Mouse (Mus musculus) liver, embryonic 14.5 days (tissue): ENCODE results near the gene Gm20422.

Experiments
- CTCF ChIP-seq: IDR thresholded peaks from 2 replicates; pipeline ENCODE4 v1.5.1; 2016; ENCODE audit warnings: antibody characterized with exemption, low read depth, control low read depth
- EP300 ChIP-seq: IDR thresholded peaks from 2 replicates; pipeline ENCODE4 v1.6.1; 2016; ENCODE audit warnings: antibody characterized with exemption, low read depth

GRCm38 (mm10) chr8:69804537-69804936 is 29.9 kb upstream of the Gm20422 start:
- no peak for TF ChIP-seq CTCF
- TF ChIP-seq EP300: no peak
